Mouse (Mus musculus): ENCODE results near the gene Gm20605. TPM values are rescaled to one million over a fixed set of nuclear protein-coding genes. Genes with fewer than 3 reads are reported as not detected.

Gene Gm20605
- polyA plus RNA-seq, 1 experiment, result 15.0 TPM

DNA sequence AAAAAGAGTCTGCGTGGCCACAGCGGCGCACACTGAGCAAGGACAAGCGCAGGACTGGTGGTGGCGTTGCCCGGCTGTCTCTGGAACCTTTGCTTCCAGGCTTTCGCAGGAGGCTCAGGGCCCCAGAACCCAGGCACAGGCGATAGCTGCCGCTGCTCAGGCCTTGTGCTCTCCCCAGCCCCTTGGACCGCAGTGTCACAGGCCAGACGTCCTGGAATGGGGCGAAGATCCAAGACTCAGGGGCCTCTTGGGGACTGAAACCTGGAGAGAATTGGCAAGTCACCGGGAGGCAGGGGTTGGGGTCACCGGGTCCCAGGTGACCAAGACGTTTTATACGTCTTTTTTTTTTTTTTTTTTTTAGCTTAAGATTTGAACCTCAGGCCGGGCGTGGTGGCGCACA is 15.5 kb downstream of the Gm20605 start:
- no peaks in the 10 kb centered on the region for H3K36me3 ChIP-seq (ENCODE audit: control insufficient read depth, insufficient read depth, low read length)
- peaks cover 22% of the 10 kb centered on the region for H3K4me1 ChIP-seq (ENCODE audit: control insufficient read depth, insufficient read depth, low read length)
- no peak overlapping the region for H3K27ac ChIP-seq (ENCODE audit: control insufficient read depth, insufficient read depth, low read depth, low read length)
- H3K27me3 ChIP-seq (ENCODE audit: control insufficient read depth, insufficient read depth, low read length), result no peaks in the 10 kb centered on the region
- no peak overlapping the region; the same call in 1 of the 2 replicates for H3K4me3 ChIP-seq (ENCODE audit: control insufficient read depth, low read depth, low read length)
- TF ChIP-seq CTCF (IDR thresholded peaks at IDR 0.05; ENCODE audit: control insufficient read depth, insufficient read depth, insufficient replicate concordance, low read depth, low read length) (no peak), POLR2A (IDR thresholded peaks at IDR 0.05; ENCODE audit: control insufficient read depth, low read depth, low read length) (no peak)

GRCm38 (mm10) chr5:137645091-137645651 is 16.2 kb downstream of the Gm20605 start:
- Histone ChIP-seq H3K27ac (ENCODE audit: control insufficient read depth, insufficient read depth, low read depth, low read length) (no peak overlapping the region), H3K4me1 (ENCODE audit: control insufficient read depth, insufficient read depth, low read length) (peaks cover 27% of the 10 kb centered on the region), H3K4me3 (ENCODE audit: control insufficient read depth, low read depth, low read length) (peak overlapping the region; percentile 52), H3K36me3 (ENCODE audit: control insufficient read depth, insufficient read depth, low read length) (no peaks in the 10 kb centered on the region), H3K27me3 (ENCODE audit: control insufficient read depth, insufficient read depth, low read length) (no peaks in the 10 kb centered on the region)
- TF ChIP-seq CTCF (IDR thresholded peaks at IDR 0.05; ENCODE audit: control insufficient read depth, insufficient read depth, insufficient replicate concordance, low read depth, low read length) (no peak), POLR2A (IDR thresholded peaks at IDR 0.05; ENCODE audit: control insufficient read depth, low read depth, low read length) (no peak)

GRCm38 (mm10) chr5:137645652-137646091 is 16.7 kb downstream of the Gm20605 start, which contains the start of gene Irs3:
TSS of gene Irs3 (minus strand) at chr5:137645714.
- Histone ChIP-seq H3K27ac (ENCODE audit: control insufficient read depth, insufficient read depth, low read depth, low read length) (no peak within 1 kb of the TSS), H3K36me3 (ENCODE audit: control insufficient read depth, insufficient read depth, low read length) (no peaks in the 10 kb centered on the region), H3K4me3 (ENCODE audit: control insufficient read depth, low read depth, low read length) (peak within 1 kb of the TSS; percentile 52), H3K4me1 (ENCODE audit: control insufficient read depth, insufficient read depth, low read length) (peaks cover 26% of the 10 kb centered on the region), H3K27me3 (ENCODE audit: control insufficient read depth, insufficient read depth, low read length) (no peaks in the 10 kb centered on the region)
- no peak for TF ChIP-seq CTCF (IDR thresholded peaks at IDR 0.05; ENCODE audit: control insufficient read depth, insufficient read depth, insufficient replicate concordance, low read depth, low read length)
- TF ChIP-seq POLR2A (IDR thresholded peaks at IDR 0.05; ENCODE audit: control insufficient read depth, low read depth, low read length), result no peak

GRCm38 (mm10) chr5:137647827-137648601 is 19.0 kb downstream of the Gm20605 start:
- no peak overlapping the region for H3K4me3 ChIP-seq (ENCODE audit: control insufficient read depth, low read depth, low read length)
- no peak overlapping the region for H3K27ac ChIP-seq (ENCODE audit: control insufficient read depth, insufficient read depth, low read depth, low read length)
- H3K27me3 ChIP-seq (ENCODE audit: control insufficient read depth, insufficient read depth, low read length), result no peaks in the 10 kb centered on the region
- TF ChIP-seq POLR2A (IDR thresholded peaks at IDR 0.05; ENCODE audit: control insufficient read depth, low read depth, low read length), result no peak
- no peak for TF ChIP-seq CTCF (IDR thresholded peaks at IDR 0.05; ENCODE audit: control insufficient read depth, insufficient read depth, insufficient replicate concordance, low read depth, low read length)
- H3K36me3 ChIP-seq (ENCODE audit: control insufficient read depth, insufficient read depth, low read length), result no peaks in the 10 kb centered on the region
- H3K4me1 ChIP-seq (ENCODE audit: control insufficient read depth, insufficient read depth, low read length), result peaks cover 16% of the 10 kb centered on the region

GRCm38 (mm10) chr5:137649251-137649650 is 20.3 kb downstream of the Gm20605 start:
- no peaks in the 10 kb centered on the region for H3K27me3 ChIP-seq (ENCODE audit: control insufficient read depth, insufficient read depth, low read length)
- no peak overlapping the region for H3K4me3 ChIP-seq (ENCODE audit: control insufficient read depth, low read depth, low read length)
- H3K27ac ChIP-seq (ENCODE audit: control insufficient read depth, insufficient read depth, low read depth, low read length), result 0 out of 2 replicates have a peak overlapping the region, but pooled peaks have one; percentile 7
- peaks cover 16% of the 10 kb centered on the region for H3K4me1 ChIP-seq (ENCODE audit: control insufficient read depth, insufficient read depth, low read length)
- no peak for TF ChIP-seq CTCF (IDR thresholded peaks at IDR 0.05; ENCODE audit: control insufficient read depth, insufficient read depth, insufficient replicate concordance, low read depth, low read length)
- no peak for TF ChIP-seq POLR2A (IDR thresholded peaks at IDR 0.05; ENCODE audit: control insufficient read depth, low read depth, low read length)
- no peaks in the 10 kb centered on the region for H3K36me3 ChIP-seq (ENCODE audit: control insufficient read depth, insufficient read depth, low read length)

GRCm38 (mm10) chr5:137649669-137650571 is 20.9 kb downstream of the Gm20605 start:
- no peak for TF ChIP-seq POLR2A (IDR thresholded peaks at IDR 0.05; ENCODE audit: control insufficient read depth, low read depth, low read length)
- TF ChIP-seq CTCF (IDR thresholded peaks at IDR 0.05; ENCODE audit: control insufficient read depth, insufficient read depth, insufficient replicate concordance, low read depth, low read length), result no peak
- Histone ChIP-seq H3K36me3 (ENCODE audit: control insufficient read depth, insufficient read depth, low read length) (no peaks in the 10 kb centered on the region), H3K27ac (ENCODE audit: control insufficient read depth, insufficient read depth, low read depth, low read length) (peak overlapping the region; percentile 18; the same call in 1 of the 2 replicates), H3K4me3 (ENCODE audit: control insufficient read depth, low read depth, low read length) (no peak overlapping the region; the same call in 1 of the 2 replicates), H3K4me1 (ENCODE audit: control insufficient read depth, insufficient read depth, low read length) (peaks cover 12% of the 10 kb centered on the region), H3K27me3 (ENCODE audit: control insufficient read depth, insufficient read depth, low read length) (no peaks in the 10 kb centered on the region)

Measured in testis, adult 2 months (tissue).